Mouse (Mus musculus): Measurements from ENCODE around the gene 4931440F15Rik.
"Not testable (repeated sequence)": the region's sequence is repeated elsewhere in the genome, so short reads cannot be mapped to it uniquely, and the experiment has no call there.

Gene 4931440F15Rik

DNA sequence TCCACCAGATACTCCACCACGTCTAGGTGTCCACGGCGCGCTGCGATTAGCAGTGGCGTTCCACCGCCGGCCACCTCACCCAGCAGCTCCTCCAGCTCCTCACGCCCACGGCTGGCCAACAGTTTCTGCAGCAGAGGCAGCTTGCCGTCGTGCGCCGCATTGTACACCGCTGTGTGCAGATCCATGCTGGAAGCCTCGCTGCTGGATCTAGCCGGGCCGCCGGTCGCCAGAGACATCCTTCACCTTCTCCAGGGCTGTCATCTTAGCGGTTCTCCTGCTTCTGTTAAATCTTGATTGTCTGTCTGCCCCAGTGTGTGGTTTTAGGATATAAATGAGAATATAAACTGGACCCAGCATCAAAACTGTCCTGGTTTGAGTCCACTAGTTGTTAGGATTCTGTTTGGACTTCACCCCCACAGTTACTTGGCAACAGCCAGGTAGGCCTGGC, at the start of gene 4931440F15Rik:
Gene 4931440F15Rik, minus strand, starts transcription at position 398 of the 448 bp plus-strand sequence.
- DNase-seq: peak in 1 of 2 experiments; percentile 4

DNA sequence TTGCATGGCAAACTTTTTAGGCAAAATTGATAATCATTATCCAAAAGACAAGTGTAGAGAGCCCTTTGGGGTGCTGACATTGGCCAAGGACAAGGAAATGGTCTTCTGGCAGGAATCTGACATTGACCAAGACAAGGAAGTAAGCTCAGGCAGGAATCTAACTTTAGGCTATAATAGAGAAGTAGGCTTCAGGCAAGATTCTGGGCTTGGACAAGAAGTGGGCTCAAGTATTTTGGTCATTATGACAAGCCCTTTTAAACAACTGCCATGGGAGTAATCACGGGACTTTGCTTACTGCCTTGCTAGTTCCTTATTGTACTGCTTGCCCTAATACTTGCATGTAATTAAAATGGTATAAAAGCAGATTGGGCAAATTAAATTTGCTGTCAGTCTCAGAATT, 49.3 kb upstream of the 4931440F15Rik start:
- DNase-seq: not testable (repeated sequence)

GRCm38 (mm10) chr11:29870174-29870573, 44.7 kb upstream of the 4931440F15Rik start:
- DNase-seq: no peak

DNA sequence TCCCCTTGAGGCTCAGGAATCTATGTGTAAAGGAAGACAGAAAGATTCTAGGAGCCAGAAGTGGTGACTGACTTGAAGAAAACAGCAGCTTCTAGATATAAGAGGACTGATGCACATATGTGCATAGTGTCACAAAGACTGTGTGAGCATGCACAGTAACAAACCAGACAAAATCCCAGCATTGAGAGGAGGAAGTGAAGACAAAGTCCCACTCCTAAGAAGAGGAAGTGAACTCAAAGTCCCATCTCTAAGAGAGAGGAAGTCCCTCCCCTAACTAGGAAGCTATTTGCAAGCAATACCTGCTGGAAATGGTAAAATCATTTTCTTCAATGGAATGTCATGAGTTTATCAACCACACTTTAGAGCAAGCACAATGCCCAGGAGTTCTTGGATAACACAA, 38.8 kb upstream of the 4931440F15Rik start:
- DNase-seq: no peak

GRCm38 (mm10) chr11:29861750-29862397, 36.4 kb upstream of the 4931440F15Rik start:
- peak; percentile 39 to 55 for DNase-seq

DNA sequence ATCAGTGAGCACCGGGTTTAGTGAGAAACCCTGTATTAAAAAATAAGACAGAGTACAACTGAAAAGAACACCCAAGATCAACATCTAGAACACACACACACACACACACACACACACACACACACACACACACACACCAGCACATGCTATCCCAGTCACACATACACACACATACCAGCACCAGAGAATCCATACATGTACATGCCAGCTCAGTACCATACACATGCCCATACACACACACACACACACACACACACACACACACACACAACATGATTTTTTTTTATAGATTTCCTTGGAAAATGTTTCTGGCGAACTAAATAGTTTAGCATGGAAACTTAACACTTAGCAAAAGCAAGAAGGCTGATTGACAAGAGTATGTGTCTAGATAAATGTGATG, 35.6 kb upstream of the 4931440F15Rik start:
- DNase-seq: no peak

DNA sequence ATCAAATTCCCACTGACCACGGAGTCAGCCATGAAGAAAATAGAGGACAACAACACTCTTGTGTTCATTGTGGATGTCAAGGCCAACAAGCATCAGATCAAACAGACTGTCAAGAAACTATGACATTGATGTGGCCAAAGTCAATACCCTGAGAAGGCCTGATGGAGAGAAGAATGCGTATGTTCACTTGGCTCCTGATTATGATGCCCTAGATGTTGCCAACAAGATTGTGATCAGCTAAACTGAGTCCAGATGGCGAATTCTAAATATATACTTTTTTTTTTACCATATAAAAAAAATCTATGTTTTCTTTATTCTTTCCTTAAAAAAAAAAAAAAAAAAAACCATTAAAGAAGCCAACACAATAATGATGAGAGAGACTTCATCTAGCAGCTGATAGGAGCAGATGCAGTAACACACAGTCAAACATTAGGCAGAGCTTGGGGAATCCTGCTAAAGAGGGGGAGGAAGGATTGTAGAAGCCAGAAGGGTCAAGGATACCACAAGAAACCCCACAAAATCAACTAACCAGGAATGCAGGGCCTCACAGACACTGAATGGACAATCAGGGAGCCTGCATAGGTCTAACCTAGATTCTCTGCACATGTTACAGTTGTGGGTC, 15.2 kb upstream of the 4931440F15Rik start:
- no peak for DNase-seq

GRCm38 (mm10) chr11:29839781-29840180, 14.3 kb upstream of the 4931440F15Rik start:
- DNase-seq: peak in 1 of 2 experiments; percentile 4

DNA sequence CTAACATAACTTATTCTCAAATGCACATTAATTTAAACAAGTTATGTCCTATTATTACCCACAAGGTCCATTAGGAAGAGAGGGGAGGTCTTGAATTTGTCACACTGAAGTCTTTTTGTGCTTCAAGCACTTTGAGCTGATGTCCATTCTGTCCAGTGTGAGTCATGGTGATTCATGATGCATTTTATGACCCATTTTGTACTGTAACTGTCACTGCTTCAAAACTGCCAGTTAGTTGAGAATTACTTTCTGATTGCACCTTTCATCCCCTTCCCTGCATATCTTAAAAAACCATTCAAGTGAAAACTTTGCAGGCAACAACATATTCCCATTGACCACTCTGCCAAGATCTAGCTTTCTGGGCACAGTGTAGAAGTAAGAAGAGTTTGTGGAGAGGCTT, 11.6 kb upstream of the 4931440F15Rik start:
- no peak for DNase-seq

DNA sequence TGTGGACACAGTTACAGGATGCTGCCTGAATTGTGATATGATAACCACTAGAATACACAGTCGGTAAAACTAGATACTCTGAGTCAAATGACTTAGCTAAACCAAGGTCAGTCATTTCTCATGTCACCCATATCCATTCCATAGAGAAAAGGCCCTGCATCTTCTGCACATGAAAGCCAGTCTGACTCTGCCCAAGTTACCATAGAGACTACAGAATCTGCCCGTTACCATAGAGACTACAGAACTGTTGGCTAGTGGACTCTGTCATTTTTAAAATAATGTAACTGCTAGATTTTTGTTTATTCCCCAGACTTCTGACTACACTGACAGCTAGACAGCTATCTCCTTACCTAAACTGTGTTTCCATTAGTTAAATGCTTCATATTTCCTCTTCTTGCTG, 2.3 kb upstream of the 4931440F15Rik start:
- DNase-seq: no peak

GRCm38 (mm10) chr11:29826001-29826400, 533 bp upstream of the 4931440F15Rik start:
- DNase-seq: no peak

GRCm38 (mm10) chr11:29824474-29825270, 796 bp downstream of the 4931440F15Rik start:
- peak; percentile 10 to 32 for DNase-seq

DNA sequence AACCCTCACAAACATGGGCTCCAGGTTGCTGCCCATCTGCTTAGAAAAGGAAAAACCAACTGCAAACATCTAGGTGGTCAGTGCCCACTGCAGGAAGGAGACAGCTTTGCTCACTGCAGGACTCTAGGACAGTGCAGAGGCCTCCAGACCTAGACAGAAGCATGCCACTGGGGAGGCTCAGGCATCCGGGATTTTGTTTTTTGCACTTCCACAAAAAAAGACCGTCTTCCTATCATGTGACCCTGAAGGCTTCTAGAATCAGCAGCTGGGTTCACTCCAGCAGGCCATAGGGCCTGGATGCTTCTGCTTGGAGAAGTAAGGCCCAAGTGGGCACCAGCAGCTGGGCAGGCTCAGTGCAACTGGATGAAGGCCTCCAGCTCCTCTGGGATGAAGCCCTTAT, 2.3 kb downstream of the 4931440F15Rik start:
- DNase-seq: no peak

GRCm38 (mm10) chr11:29815670-29816069, 9.8 kb downstream of the 4931440F15Rik start:
- no peak for DNase-seq

DNA sequence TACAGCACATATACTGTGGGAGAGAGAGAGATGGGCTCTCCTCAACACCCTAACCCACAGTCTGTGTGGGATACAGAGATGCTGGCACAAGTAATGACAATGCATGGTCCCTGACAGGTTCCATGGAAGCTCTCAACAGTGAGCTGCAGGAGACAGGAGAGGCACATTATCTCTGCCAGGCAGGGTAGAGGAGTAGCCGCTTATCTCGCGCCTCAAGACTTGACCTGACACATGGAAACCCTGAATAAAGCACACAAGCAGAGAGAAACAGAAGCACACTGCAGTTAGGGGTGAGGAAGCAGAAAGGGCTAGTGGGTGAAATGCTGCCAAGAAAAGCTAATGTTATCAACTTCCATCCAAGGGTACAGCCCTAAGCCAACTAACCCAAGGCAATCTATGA, 10.2 kb downstream of the 4931440F15Rik start:
- DNase-seq: no peak

GRCm38 (mm10) chr11:29813267-29813666, 12.2 kb downstream of the 4931440F15Rik start:
- no peak for DNase-seq

DNA sequence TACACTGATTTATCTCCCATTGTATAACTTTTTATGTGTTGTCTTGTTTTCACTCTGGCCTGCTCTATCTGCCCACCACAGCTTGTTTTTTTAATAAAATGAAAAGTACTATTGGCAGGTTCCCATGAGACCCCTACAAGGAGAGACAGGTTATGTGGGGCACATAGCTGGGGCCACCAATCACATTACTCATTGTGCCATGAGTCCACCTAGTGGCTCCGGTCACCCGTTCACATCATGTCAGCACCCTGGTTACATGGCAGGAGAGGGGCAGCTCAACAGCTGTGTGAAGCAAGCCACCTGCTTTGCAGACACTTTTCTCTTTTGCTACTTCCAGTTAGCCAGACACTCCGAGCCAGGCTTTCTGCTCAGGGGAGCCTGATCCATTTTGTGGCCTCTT, 13.0 kb downstream of the 4931440F15Rik start:
- DNase-seq: no peak

- DNase-seq: no peak
Observed at GRCm38 (mm10) chr11:29810324-29810723, 15.1 kb downstream of the 4931440F15Rik start.

- DNase-seq: no peak
Observed at GRCm38 (mm10) chr11:29808981-29809589, 16.4 kb downstream of the 4931440F15Rik start.

- peak; percentile 5 to 25 for DNase-seq
Observed at GRCm38 (mm10) chr11:29808173-29808980, 17.1 kb downstream of the 4931440F15Rik start.

DNA sequence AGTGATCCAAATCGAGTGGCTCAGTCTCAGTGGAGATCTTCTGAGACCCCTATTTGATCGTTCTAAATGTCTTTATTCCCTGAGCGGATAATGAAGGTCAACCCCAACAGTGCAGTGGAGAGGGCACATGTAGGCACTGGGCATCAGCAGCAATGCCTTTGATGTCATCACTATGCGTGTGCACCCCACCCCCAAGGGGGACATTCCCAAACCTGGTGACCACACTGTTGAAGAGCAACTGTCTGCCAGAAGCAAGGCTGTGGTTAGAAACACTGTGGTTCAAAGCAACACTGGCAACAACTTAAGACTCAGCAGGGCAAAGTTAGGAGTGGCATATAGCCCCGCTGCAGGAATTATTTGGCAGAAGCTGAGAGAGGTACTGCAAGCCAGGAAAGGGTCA, 18.1 kb downstream of the 4931440F15Rik start:
- DNase-seq: no peak
